Mouse (Mus musculus) bone marrow macrophage, adult 2 months (primary cell): ENCODE results near the gene Scnm1.

Experiments
- CTCF ChIP-seq: IDR thresholded peaks from 2 replicates; pipeline ENCODE4 v1.5.1; 2012; ENCODE audit warnings: low read depth, mild to moderate bottlenecking, low read length, moderate library complexity
- POLR2A ChIP-seq: IDR thresholded peaks from 2 replicates; pipeline ENCODE4 v1.6.1; 2012; ENCODE audit warnings: mild to moderate bottlenecking, low read depth, low read length, borderline replicate concordance

DNA sequence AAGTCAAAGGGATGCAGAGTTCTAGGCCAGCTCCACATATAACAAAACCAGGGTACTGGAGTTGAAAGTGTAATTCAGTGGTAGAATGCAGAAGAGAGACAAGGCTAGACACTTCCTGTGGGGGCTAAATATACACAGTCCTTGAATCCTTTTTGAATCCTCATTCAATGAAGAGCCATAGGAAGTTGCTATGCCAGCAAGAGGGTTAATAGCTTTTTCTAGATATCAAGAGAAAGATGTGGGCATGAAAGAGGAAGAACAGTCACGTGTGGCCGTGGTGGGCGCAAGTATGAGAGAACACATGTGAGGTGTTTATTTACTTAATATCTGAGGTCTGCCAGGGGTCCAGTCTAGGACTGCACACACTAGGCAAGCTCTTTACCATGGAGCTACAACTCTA, 2.5 kb upstream of the Scnm1 start:
- TF ChIP-seq CTCF (no peak), POLR2A (no peak)
